Mouse (Mus musculus) intestine, postnatal 0 days (tissue): ENCODE data around the gene Pak4. TPM values are rescaled to one million over a fixed set of nuclear protein-coding genes. Genes with fewer than 3 reads are reported as not detected.
A peak's percentile ranks its signal among the peaks of the same experiment; 100 is the strongest.

Experiments used
- ATAC-seq: fragments of 200-750 bp; cut with Nextera tagmentation; 2 replicates; pipeline ENCODE4 v1.8.0; 2017; ENCODE audit warnings: mild to moderate bottlenecking, moderate TSS enrichment, moderate library complexity
- H3K27ac ChIP-seq: fragments of 300-500 bp; sonication (generic); 2 replicates; pipeline ENCODE4 v1.5.1; 2014; ENCODE audit warnings: mild to moderate bottlenecking, low read depth, low read length, moderate library complexity
- H3K27me3 ChIP-seq: fragments of 300-500 bp; sonication (generic); replicated peaks from 2 replicates; pipeline ENCODE4 v1.6.1; 2014; ENCODE audit warnings: low read length, mixed read lengths; ENCODE audit not compliant: control insufficient read depth, insufficient read depth
- H3K36me3 ChIP-seq: fragments of 300-500 bp; sonication (generic); 2 replicates; pipeline ENCODE4 v1.6.1; 2014; ENCODE audit warnings: mild to moderate bottlenecking, moderate library complexity; ENCODE audit not compliant: control insufficient read depth, insufficient read depth
- H3K4me1 ChIP-seq: fragments of 300-500 bp; sonication (generic); replicated peaks from 2 replicates; pipeline ENCODE4 v1.6.1; 2014; ENCODE audit warnings: antibody characterized with exemption, low read length, mixed read lengths; ENCODE audit not compliant: control insufficient read depth, insufficient read depth
- H3K4me2 ChIP-seq: fragments of 300-500 bp; sonication (generic); replicated peaks from 2 replicates; pipeline ENCODE4 v1.6.1; 2014; ENCODE audit warnings: low read depth, mild to moderate bottlenecking, moderate library complexity
- H3K4me3 ChIP-seq: fragments of 300-500 bp; sonication (generic); 2 replicates; pipeline ENCODE4 v1.5.1; 2014; ENCODE audit warnings: low read depth, low read length
- H3K9ac ChIP-seq: fragments of 300-500 bp; sonication (generic); 2 replicates; pipeline ENCODE4 v1.6.1; 2014; ENCODE audit warnings: mild to moderate bottlenecking, low read depth, low read length
- H3K9me3 ChIP-seq: fragments of 300-500 bp; sonication (generic); 2 replicates; pipeline ENCODE4 v1.6.1; 2016; ENCODE audit warnings: mixed run types; ENCODE audit not compliant: control insufficient read depth
- CTCF ChIP-seq: sonication (generic); IDR thresholded peaks from 2 replicates; pipeline ENCODE4 v1.5.1; 2016; ENCODE audit warnings: low read depth, mild to moderate bottlenecking, control low read depth, antibody characterized with exemption, moderate library complexity
- WGBS: fragments of 180-500 bp; shearing (Covaris S2); extraction: QIAGEN DNeasy Blood & Tissue Kit; methylation state at CpG from one replicate; pipeline ENCODE4 v1.1.7; 2014; 5-methylcytosine and 5-hydroxymethylcytosine counted together
- polyA plus RNA-seq: library from polyadenylated mRNA; unstranded; fragments of >200 nt; fragmentation: Nextera tagmentation; extraction: Ambion mirVana; gene quantifications from 2 replicates; pipeline ENCODE4 v1.2.1, GENCODE M21; 2015

Pak4 gene
- polyA plus RNA-seq, 1 experiment from 2014 or later: 17.2 TPM

- ATAC-seq: no peak
- H3K27me3 ChIP-seq: no peaks in the 10 kb centered on the region
- no peaks in the 10 kb centered on the region for H3K9me3 ChIP-seq
- H3K4me1 ChIP-seq: 0 out of 2 replicates have a peak, but pooled peaks cover 4% of the 10 kb centered on the region
- no peak overlapping the region for H3K4me2 ChIP-seq
- H3K27ac ChIP-seq: no peak overlapping the region
- 69% methylated on average over 5 of the region's 5 CpGs for WGBS
- H3K9ac ChIP-seq: no peak overlapping the region
- TF ChIP-seq CTCF: no peak
- no peaks in the 10 kb centered on the region for H3K36me3 ChIP-seq
- no peak overlapping the region for H3K4me3 ChIP-seq
These were observed 5.2 kb upstream of the Pak4 start for GRCm38 (mm10) chr7:28603136-28603535.

- WGBS: 15% methylated on average over 7 of the region's 7 CpGs
- TF ChIP-seq CTCF: peak; percentile 80
These were observed 3.7 kb upstream of the Pak4 start for GRCm38 (mm10) chr7:28601668-28602067.

GRCm38 (mm10) chr7:28601029-28601428, 3.0 kb upstream of the Pak4 start:
- no peak overlapping the region for H3K27ac ChIP-seq
- no peak overlapping the region for H3K4me3 ChIP-seq
- no peaks in the 10 kb centered on the region for H3K27me3 ChIP-seq
- H3K4me1 ChIP-seq: peaks cover 9% of the 10 kb centered on the region; the same call in 1 of the 2 replicates
- 7% methylated on average over 11 of the region's 11 CpGs for WGBS
- TF ChIP-seq CTCF: peak; percentile 93
- no peaks in the 10 kb centered on the region for H3K9me3 ChIP-seq
- no peak for ATAC-seq
- no peak overlapping the region for H3K9ac ChIP-seq
- H3K36me3 ChIP-seq: no peaks in the 10 kb centered on the region
- no peak overlapping the region for H3K4me2 ChIP-seq

More at GRCm38 (mm10) chr7:28601668-28602067, 3.7 kb upstream of the Pak4 start:
- Histone ChIP-seq H3K4me3 (no peak overlapping the region), H3K9me3 (no peaks in the 10 kb centered on the region), H3K27me3 (no peaks in the 10 kb centered on the region), H3K4me2 (no peak overlapping the region), H3K4me1 (0 out of 2 replicates have a peak, but pooled peaks cover 4% of the 10 kb centered on the region), H3K27ac (no peak overlapping the region), H3K36me3 (no peaks in the 10 kb centered on the region), H3K9ac (no peak overlapping the region)
- no peak for ATAC-seq

- H3K27me3 ChIP-seq: no peaks in the 10 kb centered on the region
- no peak overlapping the region for H3K27ac ChIP-seq
- 64% methylated on average over 2 of the region's 2 CpGs for WGBS
- no peak for TF ChIP-seq CTCF
- H3K36me3 ChIP-seq: no peaks in the 10 kb centered on the region
- H3K9ac ChIP-seq: no peak overlapping the region
- no peak for ATAC-seq
- H3K4me3 ChIP-seq: no peak overlapping the region
- H3K9me3 ChIP-seq: no peaks in the 10 kb centered on the region
- H3K4me2 ChIP-seq: no peak overlapping the region
- H3K4me1 ChIP-seq: peaks cover 13% of the 10 kb centered on the region; the same call in 1 of the 2 replicates
These were observed 966 bp upstream of the Pak4 start for GRCm38 (mm10) chr7:28598951-28599350.

GRCm38 (mm10) chr7:28597277-28597570, 761 bp downstream of the Pak4 start:
- no peak for ATAC-seq
- H3K4me3 ChIP-seq: peak overlapping the region; percentile 77
- no peak for TF ChIP-seq CTCF
- H3K27me3 ChIP-seq: no peaks in the 10 kb centered on the region
- peak overlapping the region; percentile 65 for H3K9ac ChIP-seq
- no peaks in the 10 kb centered on the region for H3K36me3 ChIP-seq
- peaks cover 19% of the 10 kb centered on the region; the same call in 1 of the 2 replicates for H3K4me1 ChIP-seq
- no peaks in the 10 kb centered on the region for H3K9me3 ChIP-seq
- H3K4me2 ChIP-seq: peak overlapping the region; percentile 87
- H3K27ac ChIP-seq: peak overlapping the region; percentile 90
- WGBS: 3% methylated on average over 9 of the region's 9 CpGs

- H3K27me3 ChIP-seq: no peaks in the 10 kb centered on the region
- H3K27ac ChIP-seq: peak overlapping the region; percentile 90
- H3K9me3 ChIP-seq: no peaks in the 10 kb centered on the region
- H3K4me2 ChIP-seq: peak overlapping the region; percentile 87
- peak; percentile 82 for ATAC-seq
- 22% methylated on average over 20 of the region's 20 CpGs for WGBS
- H3K36me3 ChIP-seq: no peaks in the 10 kb centered on the region
- TF ChIP-seq CTCF: no peak
- peak overlapping the region; percentile 7 for H3K9ac ChIP-seq
- peaks cover 24% of the 10 kb centered on the region for H3K4me1 ChIP-seq
- H3K4me3 ChIP-seq: peak overlapping the region; percentile 77
These were observed 1.3 kb downstream of the Pak4 start for GRCm38 (mm10) chr7:28596436-28597276.
